Mouse (Mus musculus): ENCODE measurements around the gene Ptprn. TPM values are rescaled to one million over a fixed set of nuclear protein-coding genes. Genes with fewer than 3 reads are reported as not detected.
A peak's percentile ranks its signal among the peaks of the same experiment; 100 is the strongest.

The Ptprn gene
- 0.38 and 0.41 TPM in 2 replicates for polyA plus RNA-seq (2014; fragmentation: Nextera tagmentation; extraction: Ambion mirVana)

- no peak within 1 kb of the TSS for H3K9ac ChIP-seq (ENCODE audit: low read length)
- 9% methylated on average over 32 of the region's 32 CpGs for WGBS
- H3K27me3 ChIP-seq (ENCODE audit: control insufficient read depth, insufficient read depth, low read length) = peaks cover 50% of the 10 kb centered on the region
- H3K4me2 ChIP-seq (ENCODE audit: low read length) = peak within 1 kb of the TSS; percentile 22
- H3K4me1 ChIP-seq (ENCODE audit: control insufficient read depth in 2 of 2, insufficient read depth in 2 of 2, low read length in 2 of 2) = no peaks in the 10 kb centered on the region
- no peaks in the 10 kb centered on the region for H3K9me3 ChIP-seq (ENCODE audit: control insufficient read depth, low read length)
- no peak for ATAC-seq (ENCODE audit: insufficient number of reproducible peaks, insufficient read depth, low FRiP score, low read depth)
- no peak within 1 kb of the TSS for H3K27ac ChIP-seq (replicated peaks in 1 of 2; ENCODE audit: control insufficient read depth in 1 of 2, insufficient read depth in 1 of 2, low read depth in 2 of 2, low read length in 2 of 2)
- no peaks in the 10 kb centered on the region for H3K36me3 ChIP-seq (ENCODE audit: control insufficient read depth, insufficient read depth, low read length)
- H3K4me3 ChIP-seq (ENCODE audit: control insufficient read depth in 1 of 2, insufficient read depth in 1 of 2, low read depth in 1 of 2, low read length in 2 of 2) = peak within 1 kb of the TSS in 1 of 2 experiments; percentile 7; a peak in 3 of 4 replicates
These were observed at the start of gene Ptprn for GRCm38 (mm10) chr1:75264091-75264880. TSS of gene Ptprn (minus strand) at chr1:75264502.

- no peak overlapping the region for H3K4me2 ChIP-seq (ENCODE audit: low read length)
- WGBS = 94% methylated on average over 6 of the region's 6 CpGs
- no peak overlapping the region for H3K4me3 ChIP-seq (ENCODE audit: control insufficient read depth in 1 of 2, insufficient read depth in 1 of 2, low read depth in 1 of 2, low read length in 2 of 2)
- H3K9ac ChIP-seq (ENCODE audit: low read length) = no peak overlapping the region
- no peaks in the 10 kb centered on the region for H3K27me3 ChIP-seq (ENCODE audit: control insufficient read depth, insufficient read depth, low read length)
- no peaks in the 10 kb centered on the region for H3K9me3 ChIP-seq (ENCODE audit: control insufficient read depth, low read length)
- no peak for ATAC-seq (ENCODE audit: insufficient number of reproducible peaks, insufficient read depth, low FRiP score, low read depth)
- peaks cover 6% of the 10 kb centered on the region in 2 experiments for H3K4me1 ChIP-seq (ENCODE audit: control insufficient read depth in 2 of 2, insufficient read depth in 2 of 2, low read length in 2 of 2)
- no peak overlapping the region for H3K27ac ChIP-seq (replicated peaks in 1 of 2; ENCODE audit: control insufficient read depth in 1 of 2, insufficient read depth in 1 of 2, low read depth in 2 of 2, low read length in 2 of 2)
- H3K36me3 ChIP-seq (ENCODE audit: control insufficient read depth, insufficient read depth, low read length) = peaks cover 90% of the 10 kb centered on the region
These were observed 47.4 kb upstream of the Ptprn start for GRCm38 (mm10) chr1:75311694-75312093.

- Histone ChIP-seq H3K9ac (ENCODE audit: low read length) (no peak overlapping the region), H3K9me3 (ENCODE audit: control insufficient read depth, low read length) (no peaks in the 10 kb centered on the region), H3K4me3 (ENCODE audit: control insufficient read depth in 1 of 2, insufficient read depth in 1 of 2, low read depth in 1 of 2, low read length in 2 of 2) (no peak overlapping the region), H3K4me1 (ENCODE audit: control insufficient read depth in 2 of 2, insufficient read depth in 2 of 2, low read length in 2 of 2) (no peaks in the 10 kb centered on the region), H3K36me3 (ENCODE audit: control insufficient read depth, insufficient read depth, low read length) (peaks cover 30% of the 10 kb centered on the region), H3K27ac (replicated peaks in 1 of 2; ENCODE audit: control insufficient read depth in 1 of 2, insufficient read depth in 1 of 2, low read depth in 2 of 2, low read length in 2 of 2) (no peak overlapping the region), H3K4me2 (ENCODE audit: low read length) (no peak overlapping the region), H3K27me3 (ENCODE audit: control insufficient read depth, insufficient read depth, low read length) (no peaks in the 10 kb centered on the region)
- no peak for ATAC-seq (ENCODE audit: insufficient number of reproducible peaks, insufficient read depth, low FRiP score, low read depth)
- WGBS = 62% methylated on average over 2 of the region's 2 CpGs
These were observed 40.4 kb upstream of the Ptprn start for GRCm38 (mm10) chr1:75304662-75305061.

- WGBS = 70% methylated on average over 5 of the region's 5 CpGs
These were observed 30.0 kb upstream of the Ptprn start for GRCm38 (mm10) chr1:75294294-75294693.

GRCm38 (mm10) chr1:75293331-75293701 is 29.0 kb upstream of the Ptprn start:
- ATAC-seq (ENCODE audit: insufficient number of reproducible peaks, insufficient read depth, low FRiP score, low read depth) = no peak
- 59% methylated on average over 5 of the region's 5 CpGs for WGBS

More at GRCm38 (mm10) chr1:75294294-75294693, 30.0 kb upstream of the Ptprn start:
- H3K9me3 ChIP-seq (ENCODE audit: control insufficient read depth, low read length) = no peaks in the 10 kb centered on the region
- no peaks in the 10 kb centered on the region for H3K36me3 ChIP-seq (ENCODE audit: control insufficient read depth, insufficient read depth, low read length)
- no peak overlapping the region for H3K4me2 ChIP-seq (ENCODE audit: low read length)
- H3K4me1 ChIP-seq (ENCODE audit: control insufficient read depth in 2 of 2, insufficient read depth in 2 of 2, low read length in 2 of 2) = peaks cover 16% of the 10 kb centered on the region in 2 experiments
- H3K9ac ChIP-seq (ENCODE audit: low read length) = no peak overlapping the region
- no peak for ATAC-seq (ENCODE audit: insufficient number of reproducible peaks, insufficient read depth, low FRiP score, low read depth)
- H3K4me3 ChIP-seq (ENCODE audit: control insufficient read depth in 1 of 2, insufficient read depth in 1 of 2, low read depth in 1 of 2, low read length in 2 of 2) = no peak overlapping the region
- H3K27ac ChIP-seq (replicated peaks in 1 of 2; ENCODE audit: control insufficient read depth in 1 of 2, insufficient read depth in 1 of 2, low read depth in 2 of 2, low read length in 2 of 2) = no peak overlapping the region
- no peaks in the 10 kb centered on the region for H3K27me3 ChIP-seq (ENCODE audit: control insufficient read depth, insufficient read depth, low read length)

GRCm38 (mm10) chr1:75292476-75293330 is 28.4 kb upstream of the Ptprn start:
- Histone ChIP-seq H3K36me3 (ENCODE audit: control insufficient read depth, insufficient read depth, low read length) (no peaks in the 10 kb centered on the region), H3K4me1 (ENCODE audit: control insufficient read depth in 2 of 2, insufficient read depth in 2 of 2, low read length in 2 of 2) (peaks cover 14 to 16% of the 10 kb centered on the region in 2 experiments), H3K9ac (ENCODE audit: low read length) (no peak overlapping the region; the same call in 1 of the 2 replicates), H3K27me3 (ENCODE audit: control insufficient read depth, insufficient read depth, low read length) (no peaks in the 10 kb centered on the region; the same call in 1 of the 2 replicates), H3K27ac (replicated peaks in 1 of 2; ENCODE audit: control insufficient read depth in 1 of 2, insufficient read depth in 1 of 2, low read depth in 2 of 2, low read length in 2 of 2) (peak overlapping the region; percentile 51 to 73), H3K4me3 (ENCODE audit: control insufficient read depth in 1 of 2, insufficient read depth in 1 of 2, low read depth in 1 of 2, low read length in 2 of 2) (no peak overlapping the region), H3K4me2 (ENCODE audit: low read length) (peak overlapping the region; percentile 15; the same call in 1 of the 2 replicates), H3K9me3 (ENCODE audit: control insufficient read depth, low read length) (no peaks in the 10 kb centered on the region)
- 21% methylated on average over 12 of the region's 12 CpGs for WGBS
- 0 out of 2 replicates have a peak, but pooled peaks have one; percentile 16 for ATAC-seq (ENCODE audit: insufficient number of reproducible peaks, insufficient read depth, low FRiP score, low read depth)

More at GRCm38 (mm10) chr1:75293331-75293701, 29.0 kb upstream of the Ptprn start:
- 0 out of 2 replicates have a peak overlapping the region, but pooled peaks have one; percentile 15 for H3K4me2 ChIP-seq (ENCODE audit: low read length)
- H3K27ac ChIP-seq (replicated peaks in 1 of 2; ENCODE audit: control insufficient read depth in 1 of 2, insufficient read depth in 1 of 2, low read depth in 2 of 2, low read length in 2 of 2) = peak overlapping the region; percentile 51 to 73
- no peaks in the 10 kb centered on the region for H3K9me3 ChIP-seq (ENCODE audit: control insufficient read depth, low read length)
- peaks cover 14 to 16% of the 10 kb centered on the region in 2 experiments for H3K4me1 ChIP-seq (ENCODE audit: control insufficient read depth in 2 of 2, insufficient read depth in 2 of 2, low read length in 2 of 2)
- H3K9ac ChIP-seq (ENCODE audit: low read length) = peak overlapping the region; percentile 16; the same call in 1 of the 2 replicates
- H3K4me3 ChIP-seq (ENCODE audit: control insufficient read depth in 1 of 2, insufficient read depth in 1 of 2, low read depth in 1 of 2, low read length in 2 of 2) = no peak overlapping the region
- no peaks in the 10 kb centered on the region for H3K27me3 ChIP-seq (ENCODE audit: control insufficient read depth, insufficient read depth, low read length)
- H3K36me3 ChIP-seq (ENCODE audit: control insufficient read depth, insufficient read depth, low read length) = no peaks in the 10 kb centered on the region

GRCm38 (mm10) chr1:75291321-75291720 is 27.0 kb upstream of the Ptprn start:
- Histone ChIP-seq H3K9ac (ENCODE audit: low read length) (no peak overlapping the region), H3K9me3 (ENCODE audit: control insufficient read depth, low read length) (no peaks in the 10 kb centered on the region), H3K4me1 (ENCODE audit: control insufficient read depth in 2 of 2, insufficient read depth in 2 of 2, low read length in 2 of 2) (peaks cover 14 to 16% of the 10 kb centered on the region in 2 experiments), H3K4me2 (ENCODE audit: low read length) (no peak overlapping the region), H3K27ac (replicated peaks in 1 of 2; ENCODE audit: control insufficient read depth in 1 of 2, insufficient read depth in 1 of 2, low read depth in 2 of 2, low read length in 2 of 2) (no peak overlapping the region), H3K36me3 (ENCODE audit: control insufficient read depth, insufficient read depth, low read length) (no peaks in the 10 kb centered on the region), H3K4me3 (ENCODE audit: control insufficient read depth in 1 of 2, insufficient read depth in 1 of 2, low read depth in 1 of 2, low read length in 2 of 2) (no peak overlapping the region), H3K27me3 (ENCODE audit: control insufficient read depth, insufficient read depth, low read length) (no peaks in the 10 kb centered on the region; the same call in 1 of the 2 replicates)
- no peak for ATAC-seq (ENCODE audit: insufficient number of reproducible peaks, insufficient read depth, low FRiP score, low read depth)
- 82% methylated on average over 8 of the region's 8 CpGs for WGBS
